Mouse (Mus musculus): ENCODE measurements around the gene Efna4. TPM values are rescaled to one million over a fixed set of nuclear protein-coding genes. Genes with fewer than 3 reads are reported as not detected.

The Efna4 gene
- polyA plus RNA-seq, 1 experiment from 2014 or later = 11.7 TPM

DNA sequence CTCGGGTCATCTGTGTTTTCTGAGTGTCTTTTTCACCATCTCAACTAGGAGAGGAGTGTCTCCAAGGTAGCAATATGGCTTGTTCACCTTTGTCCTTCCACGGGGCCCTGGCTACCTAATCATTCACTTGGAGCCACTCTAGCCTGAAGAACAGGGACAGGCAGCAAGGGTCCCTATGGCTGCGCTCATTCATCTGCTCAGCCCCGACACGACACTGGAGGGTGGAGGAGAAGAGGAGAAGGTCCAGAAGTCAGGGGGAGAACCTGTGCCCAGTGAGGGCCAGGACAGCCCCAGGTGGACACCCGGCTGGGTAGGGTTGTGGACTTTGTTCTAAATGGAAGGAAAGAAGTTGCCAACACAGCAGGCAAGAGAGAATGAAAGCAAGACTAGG is 17.7 kb upstream of the Efna4 start:
- no peak overlapping the region for H3K4me2 ChIP-seq (replicated peaks; ENCODE audit: low read depth)
- no peaks in the 10 kb centered on the region for H3K9me3 ChIP-seq (ENCODE audit: control insufficient read depth, low read length)
- 72% methylated on average over 6 of the region's 6 CpGs for WGBS
- DNase-seq (ENCODE audit: low spot score) (no peak), ATAC-seq (ENCODE audit: low FRiP score, low TSS enrichment) (no peak)
- no peaks in the 10 kb centered on the region for H3K27me3 ChIP-seq (ENCODE audit: control insufficient read depth, insufficient read depth, low read length)
- peaks cover under 1% of the 10 kb centered on the region; the same call in 1 of the 2 replicates for H3K4me1 ChIP-seq (replicated peaks; ENCODE audit: control insufficient read depth, insufficient read depth)
- H3K9ac ChIP-seq (ENCODE audit: low read length) = peak overlapping the region; percentile 8; the same call in 1 of the 2 replicates
- no peak overlapping the region for H3K4me3 ChIP-seq (ENCODE audit: low read depth, low read length)
- H3K27ac ChIP-seq (replicated peaks) = no peak overlapping the region
- TF ChIP-seq CTCF (IDR thresholded peaks at IDR 0.05; ENCODE audit: low read depth) (no peak), EP300 (optimal IDR thresholded peaks at IDR 0.05) (no peak)
- no peaks in the 10 kb centered on the region for H3K36me3 ChIP-seq (ENCODE audit: control insufficient read depth, insufficient read depth, low read length)

DNA sequence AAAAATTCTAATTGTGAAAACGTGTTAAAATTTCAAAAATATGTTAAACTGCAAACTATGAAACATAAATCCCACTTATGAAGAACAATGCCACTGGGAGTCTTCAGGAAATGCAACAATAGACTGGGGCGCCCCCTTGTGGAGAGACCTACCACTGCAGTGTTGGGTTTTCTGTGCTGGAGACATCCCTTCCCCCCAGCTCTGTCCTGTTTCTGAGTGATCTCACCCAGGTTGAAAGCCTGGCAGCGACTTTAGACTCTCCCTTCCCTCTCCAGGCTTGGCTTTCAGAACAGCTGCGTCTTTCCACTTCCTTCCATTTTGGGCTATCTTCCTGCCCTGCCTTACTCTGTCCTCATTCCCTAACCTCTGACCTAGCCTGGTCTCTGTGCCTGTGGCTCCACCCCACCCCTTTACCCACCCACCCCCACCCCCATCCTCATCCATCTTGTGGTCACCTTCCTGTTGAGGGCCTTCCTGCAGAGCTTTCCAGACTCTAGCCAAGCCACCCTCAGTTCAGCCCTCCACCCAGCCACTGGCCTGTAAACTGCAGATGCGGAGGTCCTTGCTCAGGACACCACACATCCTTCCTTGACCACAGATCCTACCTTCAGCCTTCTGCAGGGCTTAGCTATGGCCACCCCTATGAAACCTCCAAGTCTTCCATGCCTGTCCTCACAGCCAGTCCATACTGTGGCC is 17.1 kb upstream of the Efna4 start:
- no peaks in the 10 kb centered on the region for H3K36me3 ChIP-seq (ENCODE audit: control insufficient read depth, insufficient read depth, low read length)
- H3K27ac ChIP-seq (replicated peaks) = no peak overlapping the region
- ATAC-seq (ENCODE audit: low FRiP score, low TSS enrichment) (peak; percentile 78), DNase-seq (ENCODE audit: low spot score) (peak; percentile 91)
- no peaks in the 10 kb centered on the region for H3K9me3 ChIP-seq (ENCODE audit: control insufficient read depth, low read length)
- no peak overlapping the region for H3K4me3 ChIP-seq (ENCODE audit: low read depth, low read length)
- TF ChIP-seq CTCF (IDR thresholded peaks at IDR 0.05; ENCODE audit: low read depth) (peak; percentile 94), EP300 (optimal IDR thresholded peaks at IDR 0.05) (no peak)
- peaks cover 3% of the 10 kb centered on the region; the same call in 1 of the 2 replicates for H3K4me1 ChIP-seq (replicated peaks; ENCODE audit: control insufficient read depth, insufficient read depth)
- no peaks in the 10 kb centered on the region for H3K27me3 ChIP-seq (ENCODE audit: control insufficient read depth, insufficient read depth, low read length)
- no peak overlapping the region for H3K9ac ChIP-seq (ENCODE audit: low read length)
- H3K4me2 ChIP-seq (replicated peaks; ENCODE audit: low read depth) = 0 out of 2 replicates have a peak overlapping the region, but pooled peaks have one; percentile 5
- 12% methylated on average over 5 of the region's 5 CpGs for WGBS

DNA sequence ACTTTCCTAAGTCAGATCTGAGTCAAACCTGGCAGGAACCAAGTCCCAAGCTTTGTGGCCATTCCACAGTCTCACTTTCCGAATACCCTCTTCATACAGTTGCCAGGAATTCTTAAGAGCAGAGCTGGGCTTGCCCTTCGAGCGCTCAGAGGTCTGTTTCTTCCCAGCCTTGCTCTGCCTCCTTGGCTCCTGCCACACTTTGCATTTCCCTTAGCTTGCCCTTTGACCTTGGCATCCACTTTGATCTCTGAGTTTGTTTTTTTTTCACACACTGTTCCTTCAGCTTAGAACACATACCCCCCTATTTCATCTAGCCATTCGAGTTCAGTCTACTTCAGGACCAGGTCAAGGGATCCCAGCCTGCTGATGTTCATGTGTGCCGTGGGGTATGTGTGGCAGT is 13.4 kb upstream of the Efna4 start:
- Histone ChIP-seq H3K9ac (ENCODE audit: low read length) (no peak overlapping the region), H3K4me2 (replicated peaks; ENCODE audit: low read depth) (no peak overlapping the region), H3K4me3 (ENCODE audit: low read depth, low read length) (no peak overlapping the region), H3K36me3 (ENCODE audit: control insufficient read depth, insufficient read depth, low read length) (no peaks in the 10 kb centered on the region; the same call in none of the 2 replicates), H3K27ac (replicated peaks) (no peak overlapping the region), H3K4me1 (replicated peaks; ENCODE audit: control insufficient read depth, insufficient read depth) (peaks cover 3% of the 10 kb centered on the region; the same call in 1 of the 2 replicates), H3K9me3 (ENCODE audit: control insufficient read depth, low read length) (no peaks in the 10 kb centered on the region), H3K27me3 (ENCODE audit: control insufficient read depth, insufficient read depth, low read length) (no peaks in the 10 kb centered on the region)
- ATAC-seq (ENCODE audit: low FRiP score, low TSS enrichment) = no peak
- TF ChIP-seq CTCF (IDR thresholded peaks at IDR 0.05; ENCODE audit: low read depth) (no peak), EP300 (optimal IDR thresholded peaks at IDR 0.05) (no peak)
- DNase-seq (ENCODE audit: low spot score) = no peak
- WGBS = 72% methylated on average over 5 of the region's 5 CpGs

DNA sequence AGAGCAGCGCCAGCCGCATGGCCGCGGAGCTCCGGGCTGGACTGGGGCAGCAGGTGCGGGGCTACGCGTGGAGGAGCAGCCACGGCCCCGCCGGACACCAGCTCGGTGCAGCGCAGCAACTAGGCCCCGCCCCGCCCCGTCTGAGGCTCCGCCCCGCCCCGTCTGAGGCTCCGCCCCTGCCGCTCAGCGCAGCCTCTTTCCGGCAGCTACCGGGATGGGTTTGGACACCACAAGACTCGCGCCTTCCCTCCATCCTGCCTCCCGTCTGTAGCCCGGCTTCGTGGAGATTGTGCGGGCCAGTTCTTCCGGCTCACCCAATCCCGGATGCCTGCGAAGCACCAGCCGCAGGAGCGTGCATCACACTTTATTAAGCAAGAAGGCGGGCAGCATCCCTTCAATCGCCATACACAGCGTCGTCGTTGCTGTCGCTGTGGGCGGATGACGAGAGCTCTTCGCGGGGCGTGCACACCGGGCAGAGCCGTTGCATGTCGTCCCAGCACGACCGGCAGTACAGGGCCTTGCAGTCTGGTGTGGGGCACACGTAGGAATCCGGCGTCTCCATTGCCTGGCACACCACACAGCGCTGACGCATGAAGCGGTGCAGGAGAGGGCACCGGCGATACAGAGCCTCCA is 12.2 kb upstream of the Efna4 start, which contains the start of gene Adam15:
Gene Adam15, minus strand, starts transcription at position 128 of the 633 bp plus-strand sequence.
- TF ChIP-seq EP300 (optimal IDR thresholded peaks at IDR 0.05) = no peak
- peak; percentile 4 for TF ChIP-seq CTCF (IDR thresholded peaks at IDR 0.05; ENCODE audit: low read depth)
- peak; percentile 90 for ATAC-seq (ENCODE audit: low FRiP score, low TSS enrichment)
- Histone ChIP-seq H3K36me3 (ENCODE audit: control insufficient read depth, insufficient read depth, low read length) (no peaks in the 10 kb centered on the region; the same call in none of the 2 replicates), H3K27me3 (ENCODE audit: control insufficient read depth, insufficient read depth, low read length) (no peaks in the 10 kb centered on the region), H3K4me1 (replicated peaks; ENCODE audit: control insufficient read depth, insufficient read depth) (peaks cover 3% of the 10 kb centered on the region; the same call in 1 of the 2 replicates), H3K9ac (ENCODE audit: low read length) (peak within 1 kb of the TSS; percentile 70), H3K9me3 (ENCODE audit: control insufficient read depth, low read length) (no peaks in the 10 kb centered on the region), H3K4me3 (ENCODE audit: low read depth, low read length) (peak within 1 kb of the TSS; percentile 74), H3K27ac (replicated peaks) (peak within 1 kb of the TSS; percentile 78), H3K4me2 (replicated peaks; ENCODE audit: low read depth) (peak within 1 kb of the TSS; percentile 98)
- DNase-seq (ENCODE audit: low spot score) = peak; percentile 92
- 1% methylated on average over 57 of the region's 59 CpGs for WGBS

DNA sequence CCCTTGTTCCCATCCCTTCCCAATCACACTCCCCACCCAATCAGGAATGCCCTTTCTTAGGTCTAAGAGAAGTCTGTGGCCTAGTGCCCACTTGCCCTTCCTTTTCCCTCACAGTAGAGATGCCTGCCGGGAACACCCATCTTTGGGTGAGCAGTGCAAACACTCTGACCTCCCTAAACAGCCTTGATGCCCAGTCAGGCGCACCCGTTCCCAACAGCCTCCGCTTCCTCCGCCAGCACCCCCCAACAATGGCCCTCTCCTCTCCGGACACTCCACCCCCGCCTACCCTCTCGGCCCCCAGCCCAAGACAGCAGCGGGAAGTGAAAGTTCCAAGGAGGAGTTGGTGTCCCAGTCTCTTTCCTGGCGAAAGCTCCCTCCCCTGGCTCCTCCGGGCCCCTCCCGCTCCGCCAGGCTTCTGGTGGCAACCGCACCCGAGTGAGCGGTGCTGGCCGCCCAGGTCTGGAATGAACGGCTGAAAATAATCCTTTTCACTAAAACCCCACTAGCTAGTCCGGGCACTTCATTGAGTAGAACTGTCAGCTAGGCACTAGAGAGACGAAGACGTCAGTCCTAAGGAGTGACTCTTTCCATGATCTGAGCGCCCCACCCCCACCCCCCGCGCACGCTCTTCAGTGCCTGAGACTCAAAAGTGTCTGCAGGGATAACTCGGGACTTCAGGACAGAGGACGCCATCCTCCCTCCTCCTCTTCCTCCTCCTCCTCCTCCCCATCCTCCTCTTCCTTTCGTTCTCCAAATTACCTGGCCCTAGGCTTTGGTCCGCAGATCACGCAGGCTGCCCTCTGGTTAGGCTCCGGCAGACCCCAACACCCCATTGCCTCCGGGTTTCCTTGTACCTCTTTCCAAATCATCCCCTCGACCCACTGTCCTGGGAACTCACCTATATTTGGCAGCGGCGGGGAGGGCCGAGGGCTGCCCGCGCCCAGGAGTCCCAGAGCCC is 11.4 kb upstream of the Efna4 start:
- TF ChIP-seq CTCF (IDR thresholded peaks at IDR 0.05; ENCODE audit: low read depth) (no peak), EP300 (optimal IDR thresholded peaks at IDR 0.05) (no peak)
- Histone ChIP-seq H3K4me1 (replicated peaks; ENCODE audit: control insufficient read depth, insufficient read depth) (peaks cover 3% of the 10 kb centered on the region; the same call in 1 of the 2 replicates), H3K27ac (replicated peaks) (peak overlapping the region; percentile 78), H3K36me3 (ENCODE audit: control insufficient read depth, insufficient read depth, low read length) (no peaks in the 10 kb centered on the region; the same call in none of the 2 replicates), H3K4me2 (replicated peaks; ENCODE audit: low read depth) (peak overlapping the region; percentile 98), H3K9me3 (ENCODE audit: control insufficient read depth, low read length) (no peaks in the 10 kb centered on the region), H3K4me3 (ENCODE audit: low read depth, low read length) (peak overlapping the region; percentile 74), H3K9ac (ENCODE audit: low read length) (peak overlapping the region; percentile 70), H3K27me3 (ENCODE audit: control insufficient read depth, insufficient read depth, low read length) (no peaks in the 10 kb centered on the region)
- WGBS = 1% methylated on average over 38 of the region's 38 CpGs
- peak; percentile 51 for DNase-seq (ENCODE audit: low spot score)
- peak; percentile 52 for ATAC-seq (ENCODE audit: low FRiP score, low TSS enrichment)

Measured in stomach, postnatal 0 days (tissue).